Mouse (Mus musculus): ENCODE results near the gene Grm5.

- no peak for TF ChIP-seq CTCF (IDR thresholded peaks at IDR 0.05)
- TF ChIP-seq EP300 (IDR thresholded peaks at IDR 0.05) = no peak
Observed at GRCm38 (mm10) chr7:88047366-88047765, 463.4 kb downstream of the Grm5 start.
